Mouse (Mus musculus): ENCODE measurements around the gene Zbtb26. TPM values are rescaled to one million over a fixed set of nuclear protein-coding genes. Genes with fewer than 3 reads are reported as not detected.

Gene Zbtb26
- polyA plus RNA-seq, 1 experiment, result 4.6 TPM

Other genes with a start within 250 kb of the Zbtb26 start
- not detected in 2 replicates for gene Olfr366, start 231.6 kb downstream of the Zbtb26 start, polyA plus RNA-seq (2012; rRNA removed)
- gene Olfr368, start 116.6 kb downstream of the Zbtb26 start, polyA plus RNA-seq (2012; rRNA removed), result not detected in 2 replicates
- 11.9 and 12.8 TPM in 2 replicates for gene Pdcl, start 83.8 kb downstream of the Zbtb26 start, polyA plus RNA-seq (2012; rRNA removed)
- 9.4 and 9.9 TPM in 2 replicates for gene Rc3h2, start 20.2 kb downstream of the Zbtb26 start, polyA plus RNA-seq (2012; rRNA removed)
- 2.4 and 2.9 TPM in 2 replicates for gene Zbtb6, start within 50 bp of the Zbtb26 start, polyA plus RNA-seq (2012; rRNA removed)
- 15.4 and 15.6 TPM in 2 replicates for gene Rabgap1, start 144 bp upstream of the Zbtb26 start, polyA plus RNA-seq (2012; rRNA removed)
- 0.27 and 0.32 TPM in 2 replicates for gene Gpr21, start 73.2 kb upstream of the Zbtb26 start, polyA plus RNA-seq (2012; rRNA removed)

All from gonadal fat pad, adult 2 months (tissue).